Mouse (Mus musculus): ENCODE measurements around the gene Manf. TPM values are rescaled to one million over a fixed set of nuclear protein-coding genes. Genes with fewer than 3 reads are reported as not detected.

Manf gene
- polyA plus RNA-seq, 2 experiments, result 52.1 to 159 TPM

GRCm38 (mm10) chr9:106821618-106822380 lies 70.0 kb downstream of the Manf start, which contains the start of gene Dcaf1:
Gene Dcaf1 (plus strand): TSS chr9:106821874.
- TF ChIP-seq CTCF (IDR thresholded peaks at IDR 0.05; ENCODE audit: low read depth) (0 out of 2 replicates have a peak, but pooled peaks have one; percentile 18), EP300 (IDR thresholded peaks at IDR 0.05; ENCODE audit: low read depth) (no peak)
- H3K4me3 ChIP-seq (ENCODE audit: insufficient read depth in 1 of 2, low read depth in 2 of 2, low read length in 2 of 2), result peak within 1 kb of the TSS; percentile 87 to 97
- ATAC-seq (ENCODE audit: insufficient read depth), result peak; percentile 95
- peak; percentile 99 for DNase-seq (ENCODE audit: low read depth in 3 of 3, low spot score in 3 of 3)
- peaks cover 2 to 4% of the 10 kb centered on the region in 2 experiments; a peak in 3 of 4 replicates for H3K4me1 ChIP-seq (replicated peaks; ENCODE audit: control insufficient read depth in 2 of 2, insufficient read depth in 2 of 2, low read length in 1 of 2)
- H3K36me3 ChIP-seq (replicated peaks; ENCODE audit: control insufficient read depth, insufficient read depth, low read depth), result no peaks in the 10 kb centered on the region
- H3K27ac ChIP-seq, result peak within 1 kb of the TSS; percentile 88
- no peaks in the 10 kb centered on the region for H3K9me3 ChIP-seq (ENCODE audit: control insufficient read depth, low read length)
- H3K27me3 ChIP-seq (ENCODE audit: control insufficient read depth, insufficient read depth, low read length), result no peaks in the 10 kb centered on the region
- H3K4me2 ChIP-seq (ENCODE audit: low read depth), result peak within 1 kb of the TSS; percentile 83
- H3K9ac ChIP-seq (replicated peaks), result peak within 1 kb of the TSS; percentile 97
- WGBS (ENCODE audit: insufficient replicate concordance), result under 1% methylated on average over 69 of the region's 71 CpGs

- no peaks in the 10 kb centered on the region for H3K9me3 ChIP-seq (ENCODE audit: control insufficient read depth, low read length)
- no peak for ATAC-seq (ENCODE audit: insufficient read depth)
- WGBS (ENCODE audit: insufficient replicate concordance), result 24% methylated on average over 15 of the region's 15 CpGs
- peak overlapping the region; percentile 65 for H3K27ac ChIP-seq
- H3K4me2 ChIP-seq (ENCODE audit: low read depth), result peak overlapping the region; percentile 83
- peak overlapping the region; percentile 85 to 97 for H3K4me3 ChIP-seq (ENCODE audit: insufficient read depth in 1 of 2, low read depth in 2 of 2, low read length in 2 of 2)
- H3K36me3 ChIP-seq (replicated peaks; ENCODE audit: control insufficient read depth, insufficient read depth, low read depth), result no peaks in the 10 kb centered on the region
- H3K9ac ChIP-seq (replicated peaks), result peak overlapping the region; percentile 81
- no peak for TF ChIP-seq EP300 (IDR thresholded peaks at IDR 0.05; ENCODE audit: low read depth)
- TF ChIP-seq CTCF (IDR thresholded peaks at IDR 0.05; ENCODE audit: low read depth), result no peak
- H3K27me3 ChIP-seq (ENCODE audit: control insufficient read depth, insufficient read depth, low read length), result no peaks in the 10 kb centered on the region
- peak in 2 of 3 experiments; percentile 9 to 35 for DNase-seq (ENCODE audit: low read depth in 3 of 3, low spot score in 3 of 3)
- peaks cover 2 to 3% of the 10 kb centered on the region in 2 experiments; a peak in 3 of 4 replicates for H3K4me1 ChIP-seq (replicated peaks; ENCODE audit: control insufficient read depth in 2 of 2, insufficient read depth in 2 of 2, low read length in 1 of 2)
Observed at GRCm38 (mm10) chr9:106821050-106821617, 70.6 kb downstream of the Manf start.

- WGBS (ENCODE audit: insufficient replicate concordance), result 69% methylated on average over 1 of the region's 1 CpGs
- H3K36me3 ChIP-seq (replicated peaks; ENCODE audit: control insufficient read depth, insufficient read depth, low read depth), result no peaks in the 10 kb centered on the region
- TF ChIP-seq CTCF (IDR thresholded peaks at IDR 0.05; ENCODE audit: low read depth) (peak; percentile 54), EP300 (IDR thresholded peaks at IDR 0.05; ENCODE audit: low read depth) (no peak)
- ATAC-seq (ENCODE audit: insufficient read depth), result no peak
- H3K4me3 ChIP-seq (ENCODE audit: insufficient read depth in 1 of 2, low read depth in 2 of 2, low read length in 2 of 2), result no peak overlapping the region
- peaks cover 2 to 3% of the 10 kb centered on the region in 2 experiments; a peak in 3 of 4 replicates for H3K4me1 ChIP-seq (replicated peaks; ENCODE audit: control insufficient read depth in 2 of 2, insufficient read depth in 2 of 2, low read length in 1 of 2)
- no peaks in the 10 kb centered on the region for H3K27me3 ChIP-seq (ENCODE audit: control insufficient read depth, insufficient read depth, low read length)
- no peak overlapping the region for H3K4me2 ChIP-seq (ENCODE audit: low read depth)
- H3K27ac ChIP-seq, result no peak overlapping the region
- no peak overlapping the region for H3K9ac ChIP-seq (replicated peaks)
- no peaks in the 10 kb centered on the region for H3K9me3 ChIP-seq (ENCODE audit: control insufficient read depth, low read length)
- DNase-seq (ENCODE audit: low read depth in 3 of 3, low spot score in 3 of 3), result no peak
Observed at GRCm38 (mm10) chr9:106819201-106819600, 72.6 kb downstream of the Manf start.

GRCm38 (mm10) chr9:106818191-106818590 lies 73.6 kb downstream of the Manf start:
- Histone ChIP-seq H3K9me3 (ENCODE audit: control insufficient read depth, low read length) (no peaks in the 10 kb centered on the region), H3K9ac (replicated peaks) (no peak overlapping the region), H3K27me3 (ENCODE audit: control insufficient read depth, insufficient read depth, low read length) (no peaks in the 10 kb centered on the region), H3K27ac (no peak overlapping the region), H3K4me1 (replicated peaks; ENCODE audit: control insufficient read depth in 2 of 2, insufficient read depth in 2 of 2, low read length in 1 of 2) (peaks cover 2 to 3% of the 10 kb centered on the region in 2 experiments; a peak in 3 of 4 replicates), H3K4me3 (ENCODE audit: insufficient read depth in 1 of 2, low read depth in 2 of 2, low read length in 2 of 2) (no peak overlapping the region), H3K4me2 (ENCODE audit: low read depth) (no peak overlapping the region), H3K36me3 (replicated peaks; ENCODE audit: control insufficient read depth, insufficient read depth, low read depth) (no peaks in the 10 kb centered on the region)
- TF ChIP-seq EP300 (IDR thresholded peaks at IDR 0.05; ENCODE audit: low read depth), result no peak
- TF ChIP-seq CTCF (IDR thresholded peaks at IDR 0.05; ENCODE audit: low read depth), result no peak
- ATAC-seq (ENCODE audit: insufficient read depth), result no peak
- 60% methylated on average over 6 of the region's 6 CpGs for WGBS (ENCODE audit: insufficient replicate concordance)
- no peak for DNase-seq (ENCODE audit: low read depth in 3 of 3, low spot score in 3 of 3)

GRCm38 (mm10) chr9:106806503-106806902 lies 85.3 kb downstream of the Manf start:
- no peaks in the 10 kb centered on the region for H3K9me3 ChIP-seq (ENCODE audit: control insufficient read depth, low read length)
- no peak overlapping the region for H3K4me2 ChIP-seq (ENCODE audit: low read depth)
- WGBS (ENCODE audit: insufficient replicate concordance), result 61% methylated on average over 4 of the region's 4 CpGs
- H3K27me3 ChIP-seq (ENCODE audit: control insufficient read depth, insufficient read depth, low read length), result no peaks in the 10 kb centered on the region
- no peak for DNase-seq (ENCODE audit: low read depth in 3 of 3, low spot score in 3 of 3)
- no peak for TF ChIP-seq EP300 (IDR thresholded peaks at IDR 0.05; ENCODE audit: low read depth)
- TF ChIP-seq CTCF (IDR thresholded peaks at IDR 0.05; ENCODE audit: low read depth), result no peak
- H3K9ac ChIP-seq (replicated peaks), result no peak overlapping the region
- H3K4me1 ChIP-seq (replicated peaks; ENCODE audit: control insufficient read depth in 2 of 2, insufficient read depth in 2 of 2, low read length in 1 of 2), result no peaks in the 10 kb centered on the region
- no peak for ATAC-seq (ENCODE audit: insufficient read depth)
- no peak overlapping the region for H3K27ac ChIP-seq
- no peak overlapping the region for H3K4me3 ChIP-seq (ENCODE audit: insufficient read depth in 1 of 2, low read depth in 2 of 2, low read length in 2 of 2)
- H3K36me3 ChIP-seq (replicated peaks; ENCODE audit: control insufficient read depth, insufficient read depth, low read depth), result no peaks in the 10 kb centered on the region
